Mouse (Mus musculus): ENCODE data around the gene Rabif. TPM values are rescaled to one million over a fixed set of nuclear protein-coding genes. Genes with fewer than 3 reads are reported as not detected.
"Not testable (repeated sequence)": the region's sequence is repeated elsewhere in the genome, so short reads cannot be mapped to it uniquely, and the experiment has no call there.

Rabif gene
- polyA plus RNA-seq, 1 experiment: 13.4 TPM

DNA sequence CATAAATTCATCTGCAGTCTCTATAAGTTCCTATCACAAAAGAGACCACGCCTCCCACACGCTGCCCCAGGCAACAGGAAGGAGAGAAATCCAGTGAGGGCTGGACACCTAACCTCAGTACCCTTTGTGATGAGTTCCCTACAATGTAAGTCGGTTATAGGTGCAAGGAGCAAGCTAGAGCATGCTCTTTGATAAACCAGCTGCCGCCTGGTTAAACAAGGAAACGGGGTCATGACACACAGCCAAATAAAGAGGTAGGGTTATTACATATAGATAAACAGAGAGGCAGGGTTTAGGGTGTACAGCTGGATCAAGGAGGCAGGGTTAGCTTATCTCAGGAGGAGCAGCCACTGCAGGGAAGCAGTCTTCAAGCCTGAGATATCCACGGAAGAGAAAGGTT is 32.3 kb downstream of the Rabif start:
- no peak overlapping the region for H3K4me3 ChIP-seq
- no peaks in the 10 kb centered on the region for H3K27me3 ChIP-seq (ENCODE audit: control insufficient read depth, insufficient read depth, insufficient read length)
- H3K36me3 ChIP-seq (ENCODE audit: control insufficient read depth, insufficient read depth): no peaks in the 10 kb centered on the region
- no peak overlapping the region for H3K4me2 ChIP-seq (ENCODE audit: low read depth)
- no peak overlapping the region for H3ac ChIP-seq (ENCODE audit: control insufficient read depth, insufficient read length)
- no peak for TF ChIP-seq POLR2A (IDR thresholded peaks at IDR 0.05; ENCODE audit: insufficient read length, low read depth)
- TF ChIP-seq MYOG (IDR thresholded peaks at IDR 0.05; ENCODE audit: control insufficient read depth in 1 of 3, insufficient read depth in 1 of 3, insufficient read length in 2 of 3, low read depth in 2 of 3): no peak
- no peak for TF ChIP-seq MAX (IDR thresholded peaks at IDR 0.05; ENCODE audit: low read depth)
- no peak for TF ChIP-seq E2F4 (IDR thresholded peaks at IDR 0.05; ENCODE audit: insufficient read depth)
- TF ChIP-seq TCF12 (IDR thresholded peaks at IDR 0.05; ENCODE audit: insufficient read depth, poor library complexity, severe bottlenecking): no peak
- TF ChIP-seq USF1 (IDR thresholded peaks at IDR 0.05; ENCODE audit: low read depth): no peak
- no peak for TF ChIP-seq POLR2AphosphoS2 (IDR thresholded peaks at IDR 0.05; ENCODE audit: insufficient read length, low read depth)
- TF ChIP-seq TCF3 (IDR thresholded peaks at IDR 0.05; ENCODE audit: insufficient read length, low read depth): no peak
- TF ChIP-seq REST (IDR thresholded peaks at IDR 0.05; ENCODE audit: insufficient read depth, insufficient read length): no peak
- no peak for TF ChIP-seq CEBPB (IDR thresholded peaks at IDR 0.05; ENCODE audit: insufficient read depth, poor library complexity, severe bottlenecking)
- no peak for TF ChIP-seq MYOD1 (IDR thresholded peaks at IDR 0.05; ENCODE audit: control insufficient read depth in 1 of 3, insufficient read length in 2 of 3, low read depth in 2 of 3)
- no peak for TF ChIP-seq SRF (IDR thresholded peaks at IDR 0.05; ENCODE audit: control insufficient read depth, insufficient read length, low read depth)
- no peaks in the 10 kb centered on the region for H3K79me2 ChIP-seq (ENCODE audit: control insufficient read depth, insufficient read depth)

DNA sequence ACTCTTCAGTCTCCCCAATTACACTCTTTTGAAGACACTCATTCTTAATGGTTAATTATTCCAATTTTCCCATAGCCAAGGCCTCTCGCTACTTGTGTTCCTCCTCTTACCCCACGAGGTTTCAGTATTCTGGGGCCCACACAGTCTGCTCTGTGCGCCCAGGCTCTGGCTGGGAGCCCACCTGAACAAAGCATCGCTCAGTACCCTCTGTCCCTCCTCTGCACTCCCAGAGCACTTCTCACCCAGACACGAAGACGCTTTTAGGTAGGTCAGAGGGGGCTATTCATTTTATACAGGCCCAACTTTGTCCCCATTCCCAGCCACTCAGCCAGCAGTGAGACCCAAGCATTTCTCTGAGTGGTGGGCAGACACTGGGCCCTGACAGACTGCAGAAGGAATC is 36.2 kb downstream of the Rabif start:
- no peaks in the 10 kb centered on the region for H3K36me3 ChIP-seq (ENCODE audit: control insufficient read depth, insufficient read depth)
- TF ChIP-seq POLR2A (IDR thresholded peaks at IDR 0.05; ENCODE audit: insufficient read length, low read depth): no peak
- no peak for TF ChIP-seq CEBPB (IDR thresholded peaks at IDR 0.05; ENCODE audit: insufficient read depth, poor library complexity, severe bottlenecking)
- TF ChIP-seq MAX (IDR thresholded peaks at IDR 0.05; ENCODE audit: low read depth): no peak
- no peak for TF ChIP-seq USF1 (IDR thresholded peaks at IDR 0.05; ENCODE audit: low read depth)
- no peak for TF ChIP-seq POLR2AphosphoS2 (IDR thresholded peaks at IDR 0.05; ENCODE audit: insufficient read length, low read depth)
- TF ChIP-seq MYOG (IDR thresholded peaks at IDR 0.05; ENCODE audit: control insufficient read depth in 1 of 3, insufficient read depth in 1 of 3, insufficient read length in 2 of 3, low read depth in 2 of 3): no peak
- TF ChIP-seq MYOD1 (IDR thresholded peaks at IDR 0.05; ENCODE audit: control insufficient read depth in 1 of 3, insufficient read length in 2 of 3, low read depth in 2 of 3): no peak
- no peak for TF ChIP-seq TCF3 (IDR thresholded peaks at IDR 0.05; ENCODE audit: insufficient read length, low read depth)
- TF ChIP-seq TCF12 (IDR thresholded peaks at IDR 0.05; ENCODE audit: insufficient read depth, poor library complexity, severe bottlenecking): no peak
- no peak overlapping the region for H3K4me2 ChIP-seq (ENCODE audit: low read depth)
- no peak overlapping the region for H3ac ChIP-seq (ENCODE audit: control insufficient read depth, insufficient read length)
- no peaks in the 10 kb centered on the region for H3K79me2 ChIP-seq (ENCODE audit: control insufficient read depth, insufficient read depth)
- H3K4me3 ChIP-seq: no peak overlapping the region
- no peaks in the 10 kb centered on the region for H3K27me3 ChIP-seq (ENCODE audit: control insufficient read depth, insufficient read depth, insufficient read length)

- H3K4me3 ChIP-seq; H3K27me3 ChIP-seq (ENCODE audit: control insufficient read depth, insufficient read depth, insufficient read length); H3ac ChIP-seq (ENCODE audit: control insufficient read depth, insufficient read length); H3K4me2 ChIP-seq (ENCODE audit: low read depth); H3K36me3 ChIP-seq (ENCODE audit: control insufficient read depth, insufficient read depth); H3K79me2 ChIP-seq (ENCODE audit: control insufficient read depth, insufficient read depth): not testable (repeated sequence)
These were observed 39.3 kb downstream of the Rabif start for GRCm38 (mm10) chr1:134533710-134534109.

DNA sequence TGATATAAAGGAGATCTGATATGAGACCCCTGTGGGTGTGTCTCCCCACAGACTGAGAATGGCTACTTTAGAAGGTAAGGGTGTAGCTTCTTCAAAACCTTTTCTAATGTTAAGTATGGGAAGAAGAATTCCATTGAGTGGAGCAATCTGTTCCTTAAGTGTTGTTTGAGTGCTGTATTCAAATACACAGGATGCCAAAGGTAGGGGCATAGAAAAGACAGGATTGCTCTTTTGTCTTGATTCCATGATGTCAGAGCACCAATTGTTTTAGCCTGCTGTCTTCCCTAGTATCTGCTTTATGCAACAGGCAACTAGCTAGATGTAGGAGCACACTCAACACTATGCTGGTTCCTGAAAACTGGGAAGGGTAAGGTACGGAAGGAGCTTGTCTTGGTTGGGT is 40.6 kb downstream of the Rabif start:
- H3K4me2 ChIP-seq (ENCODE audit: low read depth): no peak overlapping the region
- no peaks in the 10 kb centered on the region for H3K79me2 ChIP-seq (ENCODE audit: control insufficient read depth, insufficient read depth)
- no peak overlapping the region for H3ac ChIP-seq (ENCODE audit: control insufficient read depth, insufficient read length)
- H3K36me3 ChIP-seq (ENCODE audit: control insufficient read depth, insufficient read depth): no peaks in the 10 kb centered on the region
- TF ChIP-seq REST (IDR thresholded peaks at IDR 0.05; ENCODE audit: insufficient read depth, insufficient read length) (no peak), TCF12 (IDR thresholded peaks at IDR 0.05; ENCODE audit: insufficient read depth, poor library complexity, severe bottlenecking) (no peak), USF1 (IDR thresholded peaks at IDR 0.05; ENCODE audit: low read depth) (no peak), MYOG (IDR thresholded peaks at IDR 0.05; ENCODE audit: control insufficient read depth in 1 of 3, insufficient read depth in 1 of 3, insufficient read length in 2 of 3, low read depth in 2 of 3) (no peak), POLR2AphosphoS2 (IDR thresholded peaks at IDR 0.05; ENCODE audit: insufficient read length, low read depth) (no peak), TCF3 (IDR thresholded peaks at IDR 0.05; ENCODE audit: insufficient read length, low read depth) (no peak)
- no peaks in the 10 kb centered on the region for H3K27me3 ChIP-seq (ENCODE audit: control insufficient read depth, insufficient read depth, insufficient read length)
- H3K4me3 ChIP-seq: no peak overlapping the region

DNA sequence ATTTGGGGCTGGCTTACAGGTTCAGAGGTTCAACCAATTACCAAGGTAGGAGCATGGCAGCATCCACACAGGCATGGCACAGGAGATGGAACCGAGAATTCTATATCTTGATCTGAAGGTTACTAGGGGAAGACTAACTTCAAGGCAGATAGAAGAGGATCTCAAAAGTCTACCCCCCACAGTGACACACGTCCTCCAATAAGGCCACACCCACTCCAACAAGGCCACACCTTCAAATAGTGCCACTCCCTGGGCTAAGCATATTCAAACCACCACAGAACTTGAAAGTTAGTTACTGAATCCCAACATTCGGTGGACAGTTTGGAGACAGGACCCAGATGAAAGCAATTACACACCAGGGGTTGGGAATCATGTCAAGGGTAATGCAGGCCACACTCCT is 41.1 kb downstream of the Rabif start:
- H3K36me3 ChIP-seq (ENCODE audit: control insufficient read depth, insufficient read depth): no peaks in the 10 kb centered on the region
- no peaks in the 10 kb centered on the region for H3K27me3 ChIP-seq (ENCODE audit: control insufficient read depth, insufficient read depth, insufficient read length)
- H3K4me2 ChIP-seq (ENCODE audit: low read depth): no peak overlapping the region
- H3K4me3 ChIP-seq: no peak overlapping the region
- no peak for TF ChIP-seq REST (IDR thresholded peaks at IDR 0.05; ENCODE audit: insufficient read depth, insufficient read length)
- TF ChIP-seq MAX (IDR thresholded peaks at IDR 0.05; ENCODE audit: low read depth): no peak
- no peak for TF ChIP-seq USF1 (IDR thresholded peaks at IDR 0.05; ENCODE audit: low read depth)
- no peak for TF ChIP-seq E2F4 (IDR thresholded peaks at IDR 0.05; ENCODE audit: insufficient read depth)
- no peak for TF ChIP-seq POLR2AphosphoS2 (IDR thresholded peaks at IDR 0.05; ENCODE audit: insufficient read length, low read depth)
- no peaks in the 10 kb centered on the region for H3K79me2 ChIP-seq (ENCODE audit: control insufficient read depth, insufficient read depth)
- H3ac ChIP-seq (ENCODE audit: control insufficient read depth, insufficient read length): no peak overlapping the region

GRCm38 (mm10) chr1:134540610-134541009 is 46.2 kb downstream of the Rabif start:
- TF ChIP-seq SRF (IDR thresholded peaks at IDR 0.05; ENCODE audit: control insufficient read depth, insufficient read length, low read depth): no peak
- no peak for TF ChIP-seq MYOG (IDR thresholded peaks at IDR 0.05; ENCODE audit: control insufficient read depth in 1 of 3, insufficient read depth in 1 of 3, insufficient read length in 2 of 3, low read depth in 2 of 3)
- Histone ChIP-seq H3K27me3 (ENCODE audit: control insufficient read depth, insufficient read depth, insufficient read length) (no peaks in the 10 kb centered on the region), H3ac (ENCODE audit: control insufficient read depth, insufficient read length) (no peak overlapping the region), H3K4me3 (no peak overlapping the region), H3K36me3 (ENCODE audit: control insufficient read depth, insufficient read depth) (no peaks in the 10 kb centered on the region), H3K79me2 (ENCODE audit: control insufficient read depth, insufficient read depth) (no peaks in the 10 kb centered on the region), H3K4me2 (ENCODE audit: low read depth) (no peak overlapping the region)
